ENCODE assay signal across 17 mouse cellular contexts in the genomic region with DNA sequence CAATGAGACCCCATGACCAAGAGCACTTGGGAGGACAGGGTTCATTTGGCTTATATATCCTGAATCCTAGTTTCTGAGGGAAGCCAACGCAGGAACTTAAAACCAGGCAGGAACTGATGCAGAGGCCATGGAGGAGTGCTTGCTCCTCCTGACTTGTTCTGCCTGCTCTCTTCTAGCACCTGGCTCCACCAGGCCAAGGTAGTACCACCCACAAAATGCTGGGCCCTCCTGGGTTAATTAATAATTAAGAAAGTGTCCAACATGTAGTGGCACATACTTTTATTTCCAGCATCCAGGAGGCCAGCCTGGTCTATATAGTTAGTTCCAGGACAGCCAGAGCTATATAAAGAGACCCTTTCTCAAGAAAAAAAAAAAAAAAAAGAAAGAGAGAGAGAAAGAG.
"Had no signal": no experiment of that assay in that cellular context is flagged by ENCODE, and none has a peak within 500 bp of the region (broad histone marks: within the 10 kb centered on the region; RNA-seq: fewer than 3 reads in every experiment).

No protein-coding gene starts in this region.

- H3K27ac ChIP-seq: lung, embryonic 15.5 days; macrophage; midbrain, embryonic 13.5 days; midbrain, embryonic 15.5 days; neural tube, embryonic 12.5 days; stomach, embryonic 15.5 days; stomach, postnatal 0 days had no signal

- ATAC-seq: lung, postnatal 0 days; midbrain, embryonic 13.5 days; midbrain, embryonic 15.5 days had no signal

- DNase-seq: lung, adult 2 months; lung, postnatal 14 days; lung, postnatal 36 days; right cerebral cortex, postnatal 14 days; thymus, adult 2 months; thymus, postnatal 25 days; thymus, postnatal 4 days had no signal

- H3K4me2 ChIP-seq: lung, embryonic 15.5 days; midbrain, embryonic 11.5 days; midbrain, embryonic 13.5 days; midbrain, embryonic 15.5 days; neural tube, embryonic 12.5 days; stomach, embryonic 15.5 days had no signal

- H3K9me3 ChIP-seq: lung, embryonic 15.5 days; megakaryocyte, embryonic 14.5 days; midbrain, embryonic 13.5 days; midbrain, embryonic 15.5 days; neural tube, embryonic 12.5 days; stomach, embryonic 15.5 days had no signal

- H3K9ac ChIP-seq: lung, embryonic 15.5 days; midbrain, embryonic 13.5 days; midbrain, embryonic 15.5 days; neural tube, embryonic 12.5 days; stomach, embryonic 15.5 days had no signal

- H3K27me3 ChIP-seq: lung, embryonic 15.5 days; megakaryocyte, embryonic 14.5 days; midbrain, embryonic 13.5 days; midbrain, embryonic 15.5 days; neural tube, embryonic 12.5 days; stomach, embryonic 15.5 days had no signal

- H3K4me3 ChIP-seq: lung, embryonic 15.5 days; megakaryocyte, embryonic 14.5 days; midbrain, embryonic 13.5 days; midbrain, embryonic 15.5 days; neural tube, embryonic 12.5 days; stomach, embryonic 15.5 days had no signal
